Mouse (Mus musculus): ENCODE results near the gene Cntd1.
"Not testable (repeated sequence)": the region's sequence is repeated elsewhere in the genome, so short reads cannot be mapped to it uniquely, and the experiment has no call there.

Gene Cntd1

GRCm38 (mm10) chr11:101330961-101331360, 52.1 kb downstream of the Cntd1 start:
- not testable (repeated sequence) for DNase-seq (ENCODE audit: low spot score)

GRCm38 (mm10) chr11:101332537-101332936, 53.7 kb downstream of the Cntd1 start:
- DNase-seq (ENCODE audit: low spot score): no peak

GRCm38 (mm10) chr11:101334023-101334422, 55.2 kb downstream of the Cntd1 start:
- DNase-seq (ENCODE audit: low spot score): no peak

- no peak for DNase-seq (ENCODE audit: low spot score)
Observed at GRCm38 (mm10) chr11:101334516-101334915, 55.7 kb downstream of the Cntd1 start.

- no peak for DNase-seq (ENCODE audit: low spot score)
Observed at GRCm38 (mm10) chr11:101335685-101336084, 56.9 kb downstream of the Cntd1 start.

GRCm38 (mm10) chr11:101338123-101338760, 59.4 kb downstream of the Cntd1 start:
- DNase-seq (ENCODE audit: low spot score): no peak
